Mouse (Mus musculus) CH12.LX (cell line): ENCODE measurements around the gene Cst13. TPM values are rescaled to one million over a fixed set of nuclear protein-coding genes. Genes with fewer than 3 reads are reported as not detected.

ENCODE experiments used
- DNase-seq: peaks from one replicate; pipeline ENCODE4 v3.0.0-alpha.2; 2013; ENCODE audit errors: extremely low read depth
- H3K27ac ChIP-seq: 2 replicates; pipeline ENCODE4 v1.5.1; 2012; ENCODE audit warnings: low read depth, mild to moderate bottlenecking, control low read depth, moderate library complexity; ENCODE audit not compliant: insufficient read depth
- H3K27me3 ChIP-seq: replicated peaks from 2 replicates; pipeline ENCODE3; 2012; ENCODE audit warnings: inconsistent platforms
- H3K36me3 ChIP-seq, 2 experiments: replicated peaks in 1 of 2; 2 replicates each; pipeline versions ENCODE3 to v1.6.1; 2012; ENCODE audit warnings: inconsistent platforms in 1 of 2, low read length in 1 of 2, mild to moderate bottlenecking in 1 of 2, mixed read lengths in 1 of 2, moderate library complexity in 1 of 2; ENCODE audit not compliant: control insufficient read depth in 1 of 2, insufficient read depth in 1 of 2
- H3K4me1 ChIP-seq, 2 experiments: 2 replicates each; pipeline ENCODE4 v1.6.1; 2012; ENCODE audit warnings: inconsistent platforms in 1 of 2, moderate library complexity in 1 of 2; ENCODE audit not compliant: insufficient read depth in 2 of 2, control insufficient read depth in 1 of 2
- H3K4me2 ChIP-seq: 2 replicates; pipeline ENCODE4 v1.6.1; 2012; ENCODE audit warnings: low read depth, mild to moderate bottlenecking, control low read depth; ENCODE audit not compliant: poor library complexity, insufficient read depth, severe bottlenecking
- H3K4me3 ChIP-seq, 3 experiments: fragments of 150-350 bp in 1 of 3; sonication (generic) in 1 of 3; replicated peaks in 1 of 3; 2 replicates each; pipeline versions ENCODE3 to v1.5.1; 2011 to 2012; ENCODE audit warnings: low read depth in 2 of 3, low read length in 2 of 3, mild to moderate bottlenecking in 2 of 3, moderate library complexity in 2 of 3, control low read depth in 1 of 3, improper control_type of control experiment in 1 of 3, inconsistent platforms in 1 of 3, mixed read lengths in 1 of 3; ENCODE audit not compliant: poor library complexity in 1 of 3
- H3K79me2 ChIP-seq: replicated peaks from 2 replicates; pipeline ENCODE4 v1.6.1; 2012; ENCODE audit warnings: mild to moderate bottlenecking, moderate library complexity; ENCODE audit not compliant: control insufficient read depth, poor library complexity, insufficient read depth, severe bottlenecking; ENCODE audit errors: extremely low read depth
- H3K9ac ChIP-seq: 2 replicates; pipeline ENCODE4 v1.6.1; 2012; ENCODE audit warnings: low read depth, mild to moderate bottlenecking, control low read depth, moderate library complexity; ENCODE audit not compliant: insufficient read depth
- H3K9me3 ChIP-seq: replicated peaks from 2 replicates; pipeline ENCODE3; 2012; ENCODE audit warnings: low read length, inconsistent platforms, mixed read lengths
- CHD1 ChIP-seq: IDR thresholded peaks from 2 replicates; pipeline ENCODE4 v1.6.1; 2012; ENCODE audit warnings: low read depth, low read length, improper control_type of control experiment, inconsistent platforms
- CHD2 ChIP-seq: IDR thresholded peaks from 2 replicates; pipeline ENCODE4 v1.6.1; 2011; ENCODE audit warnings: low read length, improper control_type of control experiment
- CTCF ChIP-seq, 2 experiments: IDR thresholded peaks in 1 of 2; conservative IDR thresholded peaks in 1 of 2; 2 replicates each; pipeline ENCODE4 v1.5.1; 2011 to 2012; ENCODE audit warnings: low read depth in 2 of 2, low read length in 2 of 2, improper control_type of control experiment in 1 of 2, inconsistent platforms in 1 of 2, mild to moderate bottlenecking in 1 of 2, moderate library complexity in 1 of 2
- E2F4 ChIP-seq: IDR thresholded peaks from 2 replicates; pipeline ENCODE4 v1.6.1; 2011; ENCODE audit warnings: low read depth, low read length, improper control_type of control experiment; ENCODE audit not compliant: insufficient replicate concordance
- ELF1 ChIP-seq: IDR thresholded peaks from 2 replicates; pipeline ENCODE4 v1.6.1; 2014; ENCODE audit warnings: low read depth, mild to moderate bottlenecking, inconsistent platforms, low read length, improper control_type of control experiment
- EP300 ChIP-seq: IDR thresholded peaks from 2 replicates; pipeline ENCODE4 v1.6.1; 2011; ENCODE audit warnings: low read length, improper control_type of control experiment
- ETS1 ChIP-seq: conservative IDR thresholded peaks from 2 replicates; pipeline ENCODE4 v1.6.1; 2012; ENCODE audit warnings: low read depth, mild to moderate bottlenecking, inconsistent platforms, low read length, improper control_type of control experiment, moderate library complexity
- GABPA ChIP-seq: IDR thresholded peaks from 2 replicates; pipeline ENCODE4 v1.6.1; 2012; ENCODE audit warnings: low read depth, low read length, improper control_type of control experiment, inconsistent platforms; ENCODE audit not compliant: insufficient replicate concordance
- HCFC1 ChIP-seq: IDR thresholded peaks from 2 replicates; pipeline ENCODE4 v1.6.1; 2012; ENCODE audit warnings: low read depth, mild to moderate bottlenecking, inconsistent platforms, low read length, improper control_type of control experiment
- MEF2A ChIP-seq: IDR thresholded peaks from 2 replicates; pipeline ENCODE4 v1.6.1; 2014; ENCODE audit warnings: low read depth, mild to moderate bottlenecking, inconsistent platforms, low read length, improper control_type of control experiment, borderline replicate concordance
- NRF1 ChIP-seq: IDR thresholded peaks from 2 replicates; pipeline ENCODE4 v1.6.1; 2014; ENCODE audit warnings: low read depth, mild to moderate bottlenecking, inconsistent platforms, low read length, improper control_type of control experiment, moderate library complexity
- POLR2A ChIP-seq: IDR thresholded peaks from 2 replicates; pipeline ENCODE4 v1.6.1; 2011; ENCODE audit warnings: low read depth, mild to moderate bottlenecking, improper control_type of control experiment, low read length
- RAD21 ChIP-seq: IDR thresholded peaks from 2 replicates; pipeline ENCODE4 v1.6.1; 2011; ENCODE audit warnings: low read depth, mild to moderate bottlenecking, low read length, improper control_type of control experiment, moderate library complexity
- RCOR1 ChIP-seq: conservative IDR thresholded peaks from 2 replicates; pipeline ENCODE4 v1.6.1; 2012; ENCODE audit warnings: low read depth, mild to moderate bottlenecking, inconsistent platforms, low read length, improper control_type of control experiment
- USF1 ChIP-seq: IDR thresholded peaks from 2 replicates; pipeline ENCODE4 v1.6.1; 2014; ENCODE audit warnings: low read depth, mild to moderate bottlenecking, inconsistent platforms, low read length, improper control_type of control experiment
- USF2 ChIP-seq: conservative IDR thresholded peaks from 2 replicates; pipeline ENCODE4 v1.6.1; 2011; ENCODE audit warnings: low read depth, low read length, improper control_type of control experiment
- ZC3H11A ChIP-seq: IDR thresholded peaks from 2 replicates; pipeline ENCODE4 v1.6.1; 2012; ENCODE audit warnings: low read depth, mild to moderate bottlenecking, inconsistent platforms, low read length, improper control_type of control experiment
- ZKSCAN1 ChIP-seq: IDR thresholded peaks from 2 replicates; pipeline ENCODE4 v1.6.1; 2012; ENCODE audit warnings: low read depth, inconsistent platforms, low read length, improper control_type of control experiment, borderline replicate concordance
- ZMIZ1 ChIP-seq: IDR thresholded peaks from 2 replicates; pipeline ENCODE4 v1.6.1; 2012; ENCODE audit warnings: low read depth, mild to moderate bottlenecking, inconsistent platforms, low read length, improper control_type of control experiment
- dilution Hi-C: fragments of 300-500 bp; cut with MboI; formaldehyde crosslinking; loops from 2 replicates; pipeline ENCODE4 v1.14.3; 2020; ENCODE audit warnings: low sequenced_read_pairs; ENCODE audit not compliant: extremely low pct_unique_long_range_greater_than_20kb, extremely low pct_ligation_motif_present
- in situ Hi-C: fragments of 300-500 bp; cut with MboI; formaldehyde crosslinking; loops from 3 replicates; pipeline ENCODE4 v1.14.3; 2019; ENCODE audit warnings: low sequenced_read_pairs, low pct_ligation_motif_present, low pct_unique_long_range_greater_than_20kb, mixed read lengths
- polyA plus RNA-seq: library from polyadenylated mRNA; unstranded; fragments of >175 nt; gene quantifications from 2 replicates; pipeline ENCODE4 v1.2.1, GENCODE M21; 2012; ENCODE audit warnings: low read depth; ENCODE audit not compliant: insufficient read length
- total RNA-seq, 2 experiments: library from RNA; depleted of rRNA; stranded (reverse); fragments of 300-350 nt in 1 of 2; fragments of >200 nt in 1 of 2; gene quantifications; 2 replicates each; pipeline ENCODE4 v1.2.3; 2012 to 2014

Gene Cst13
- total and polyA plus RNA-seq, 3 experiments: not detected

DNA sequence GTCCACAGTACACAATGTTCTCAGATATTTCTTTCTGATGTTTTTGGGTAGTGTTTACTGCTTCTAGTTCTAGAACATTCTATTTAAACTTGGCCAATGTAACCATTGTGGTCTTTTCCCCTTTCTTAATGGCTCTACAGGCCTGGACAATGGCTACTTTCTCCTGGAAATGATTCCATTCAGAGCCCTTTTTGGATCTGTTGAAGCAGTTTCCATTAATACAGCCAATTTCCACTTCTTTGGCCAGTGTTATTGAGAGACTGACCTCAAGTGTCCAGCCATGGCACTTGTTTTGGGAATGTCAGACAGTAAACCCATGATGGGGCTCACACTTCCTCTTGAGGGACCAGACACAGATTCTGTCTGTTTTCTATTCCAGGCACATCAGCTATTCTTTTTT lies 41.8 kb downstream of the Cst13 start:
- TF ChIP-seq USF1: no peak
- no peak for TF ChIP-seq RAD21
- no peak for TF ChIP-seq GABPA
- no peak for TF ChIP-seq CTCF (conservative IDR thresholded peaks at IDR 0.05 in 1 of 2, IDR thresholded peaks at IDR 0.05 in 1 of 2; ENCODE audit: low read depth in 2 of 2, low read length in 2 of 2)
- no peak for TF ChIP-seq HCFC1
- TF ChIP-seq ELF1: no peak
- TF ChIP-seq POLR2A: no peak
- TF ChIP-seq ETS1: no peak
- TF ChIP-seq CHD1: no peak
- no peak for TF ChIP-seq USF2
- no peak for TF ChIP-seq EP300
- TF ChIP-seq ZC3H11A: no peak
- no peak for TF ChIP-seq RCOR1
- TF ChIP-seq ZKSCAN1: no peak
- TF ChIP-seq NRF1: no peak
- no peak for TF ChIP-seq ZMIZ1
- TF ChIP-seq E2F4: no peak
- in situ Hi-C loops: no loop called here
- dilution Hi-C loops: no loop called here

DNA sequence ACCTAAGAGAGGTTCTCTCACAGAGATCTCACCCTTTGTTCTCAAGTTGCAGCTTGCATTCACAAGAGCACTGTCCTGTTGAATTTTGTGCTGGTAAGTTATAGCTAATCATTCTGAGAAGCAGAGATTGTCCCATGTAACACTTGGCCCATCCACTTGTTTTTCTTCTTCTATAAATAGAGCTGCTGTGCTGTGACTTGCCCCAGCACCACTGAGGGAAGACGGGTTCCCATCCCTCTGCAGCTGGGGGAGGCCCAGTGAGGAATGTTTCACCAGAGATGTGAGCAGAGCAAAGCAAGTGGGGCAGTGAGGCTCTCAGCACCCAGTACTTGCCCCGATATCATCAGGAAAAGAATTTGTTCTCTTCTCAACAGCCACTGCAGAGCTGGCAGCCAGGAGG lies 45.1 kb downstream of the Cst13 start, which contains the start of gene 9230104L09Rik:
TSS of gene 9230104L09Rik (minus strand) at position 73 of the 400 bp plus-strand sequence.
- in situ Hi-C loops: no loop called here
- H3K27ac ChIP-seq: no peak within 1 kb of the TSS
- DNase-seq: no peak
- peaks cover 5 to 11% of the 10 kb centered on the region in 2 experiments; a peak in 2 of 4 replicates for H3K4me1 ChIP-seq
- H3K4me2 ChIP-seq: 0 out of 2 replicates have a peak within 1 kb of the TSS, but pooled peaks have one; percentile 24
- no peaks in the 10 kb centered on the region for H3K79me2 ChIP-seq
- TF ChIP-seq RAD21 (no peak), CHD2 (no peak), MEF2A (peak; percentile 14; the same call in 1 of the 2 replicates)
- TF ChIP-seq, all 38 proteins: peak for 1
- dilution Hi-C loops: no loop called here
- Histone ChIP-seq H3K9me3 (no peaks in the 10 kb centered on the region), H3K36me3 (no peaks in the 10 kb centered on the region), H3K9ac (no peak within 1 kb of the TSS), H3K4me3 (peak within 1 kb of the TSS in 1 of 3 experiments; percentile 24), H3K27me3 (no peaks in the 10 kb centered on the region)

More for the DNA sequence above, 41.8 kb downstream of the Cst13 start:
- H3K36me3 ChIP-seq: no peaks in the 10 kb centered on the region
- no peaks in the 10 kb centered on the region for H3K9me3 ChIP-seq
- H3K27me3 ChIP-seq: no peaks in the 10 kb centered on the region
- no peak overlapping the region for H3K27ac ChIP-seq
- no peak overlapping the region for H3K4me2 ChIP-seq
- no peak overlapping the region for H3K4me3 ChIP-seq
- H3K4me1 ChIP-seq: peaks cover 11% of the 10 kb centered on the region in 2 experiments; a peak in 3 of 4 replicates
- H3K9ac ChIP-seq: no peak overlapping the region
- no peaks in the 10 kb centered on the region for H3K79me2 ChIP-seq
- no peak for DNase-seq
